Mouse (Mus musculus): ENCODE results near the gene Dnah7a. TPM values are rescaled to one million over a fixed set of nuclear protein-coding genes. Genes with fewer than 3 reads are reported as not detected.
"Not testable (repeated sequence)": the region's sequence is repeated elsewhere in the genome, so short reads cannot be mapped to it uniquely, and the experiment has no call there.

The Dnah7a gene
- polyA plus RNA-seq, 1 experiment: 0.49 TPM

DNA sequence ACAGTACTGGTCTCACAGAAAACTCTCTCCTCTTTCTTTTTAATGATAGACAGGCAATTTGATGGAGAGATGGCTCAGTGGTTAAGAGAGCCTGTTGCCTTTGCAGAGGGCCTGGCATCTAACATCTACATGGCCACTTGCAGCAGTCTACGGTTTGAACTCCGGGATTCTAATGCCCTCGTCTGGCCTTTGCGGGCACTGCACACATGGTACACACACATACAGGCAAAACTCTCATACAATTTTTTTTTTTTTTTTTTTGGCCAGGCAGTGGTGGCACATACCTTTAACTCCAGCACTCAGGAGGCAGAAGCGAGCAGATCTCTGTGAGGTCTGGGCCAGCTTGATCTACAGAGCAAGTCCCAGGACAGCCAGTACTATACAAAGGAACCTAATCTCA lies 2.4 kb downstream of the Dnah7a start:
- H3K27ac ChIP-seq (ENCODE audit: insufficient read depth, low read length): no peak overlapping the region
- H3K4me3 ChIP-seq (ENCODE audit: insufficient read depth, low read length): no peak overlapping the region
- H3K4me1 ChIP-seq (ENCODE audit: control insufficient read depth, insufficient read depth, low read length): no peaks in the 10 kb centered on the region
- TF ChIP-seq POLR2A (IDR thresholded peaks at IDR 0.05; ENCODE audit: low read depth, low read length): no peak
- no peak for TF ChIP-seq CTCF (IDR thresholded peaks at IDR 0.05; ENCODE audit: borderline replicate concordance, insufficient read depth, low read length)

DNA sequence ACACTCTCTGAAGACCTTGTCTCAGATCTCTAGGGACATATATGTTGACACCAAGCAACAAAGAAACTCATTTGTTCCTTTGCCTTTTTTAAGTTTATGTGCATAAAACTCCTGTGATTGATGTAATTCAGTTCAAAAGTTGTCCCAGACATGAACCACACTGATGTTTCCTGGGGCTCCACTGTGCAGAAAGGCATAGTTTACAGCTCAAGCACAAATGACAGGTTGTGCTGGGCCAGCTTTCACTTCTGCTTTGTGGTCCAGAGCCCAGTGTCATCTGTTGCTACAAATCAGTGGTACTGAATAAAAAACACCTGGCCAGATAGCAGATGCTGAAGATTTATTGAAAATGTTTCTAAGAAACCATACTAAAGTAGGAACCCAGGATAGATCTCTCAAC lies 42.3 kb downstream of the Dnah7a start:
- H3K4me1 ChIP-seq (ENCODE audit: control insufficient read depth, insufficient read depth, low read length); H3K27ac ChIP-seq (ENCODE audit: insufficient read depth, low read length); H3K4me3 ChIP-seq (ENCODE audit: insufficient read depth, low read length): not testable (repeated sequence)

DNA sequence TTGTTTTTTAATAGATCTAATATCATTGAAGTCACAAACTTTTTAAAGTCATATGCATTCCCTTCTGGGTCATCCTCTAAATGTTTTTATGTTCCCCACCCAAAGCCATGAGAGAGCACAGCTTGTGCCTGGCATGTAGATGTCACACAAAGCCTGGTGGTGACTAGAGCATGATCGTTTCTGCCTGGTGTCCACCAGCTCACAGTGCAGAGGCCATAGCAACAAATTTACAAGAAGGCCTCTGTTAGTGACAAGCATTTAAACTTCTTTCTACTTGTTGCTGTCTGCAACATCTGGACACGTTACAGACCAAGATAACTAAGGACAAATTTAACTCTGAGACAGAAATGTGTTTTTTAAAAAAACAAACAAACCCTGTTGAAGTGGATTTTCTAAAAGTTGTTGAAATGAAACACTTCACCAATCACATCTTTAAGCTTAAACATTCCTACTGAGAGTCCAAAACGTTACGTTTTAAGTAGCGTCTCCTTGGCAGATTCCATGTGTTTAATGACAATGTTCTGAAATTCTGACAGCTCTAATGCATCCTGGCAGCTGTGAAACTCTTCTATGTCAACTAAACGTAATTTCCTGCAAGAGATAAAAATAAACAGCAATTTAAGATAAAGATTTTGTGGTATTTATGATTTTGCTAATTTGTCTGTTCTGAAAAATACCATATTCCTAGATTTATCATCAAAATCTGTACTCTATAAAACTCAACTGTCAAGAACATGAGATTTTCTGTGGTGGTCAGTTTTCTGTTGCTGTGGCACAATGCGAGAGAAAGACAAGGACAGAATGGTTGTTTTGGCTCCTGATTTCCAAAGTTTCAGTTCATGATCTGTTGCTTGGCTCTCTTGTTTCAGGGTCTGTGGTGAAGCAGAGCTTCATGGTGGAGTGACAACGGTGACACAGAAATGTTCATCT lies 66.5 kb downstream of the Dnah7a start:
- TF ChIP-seq CTCF (IDR thresholded peaks at IDR 0.05; ENCODE audit: borderline replicate concordance, insufficient read depth, low read length) (no peak), POLR2A (IDR thresholded peaks at IDR 0.05; ENCODE audit: low read depth, low read length) (no peak)
- Histone ChIP-seq H3K4me1 (ENCODE audit: control insufficient read depth, insufficient read depth, low read length) (no peaks in the 10 kb centered on the region), H3K27ac (ENCODE audit: insufficient read depth, low read length) (no peak overlapping the region), H3K4me3 (ENCODE audit: insufficient read depth, low read length) (no peak overlapping the region)

DNA sequence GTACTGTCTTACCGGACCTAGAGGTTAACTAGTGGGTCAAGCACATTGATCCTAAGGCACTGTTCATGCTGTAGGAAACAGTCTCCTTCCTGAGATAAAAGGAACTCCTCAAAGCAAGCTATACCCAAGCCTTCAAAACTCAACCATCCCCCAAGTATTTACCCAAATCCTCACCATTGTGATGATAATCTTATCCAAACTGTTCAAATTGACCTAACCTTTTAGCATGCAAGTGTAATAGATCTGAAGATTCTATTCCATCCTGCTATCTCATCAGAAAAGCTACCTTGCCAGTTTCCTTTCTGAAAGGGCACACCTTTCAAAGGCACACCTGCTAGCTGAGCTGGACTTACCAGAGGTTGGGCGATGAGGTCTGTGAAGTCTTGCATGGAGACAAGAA lies 70.9 kb downstream of the Dnah7a start:
- H3K27ac ChIP-seq (ENCODE audit: insufficient read depth, low read length); H3K4me1 ChIP-seq (ENCODE audit: control insufficient read depth, insufficient read depth, low read length); H3K4me3 ChIP-seq (ENCODE audit: insufficient read depth, low read length): not testable (repeated sequence)

DNA sequence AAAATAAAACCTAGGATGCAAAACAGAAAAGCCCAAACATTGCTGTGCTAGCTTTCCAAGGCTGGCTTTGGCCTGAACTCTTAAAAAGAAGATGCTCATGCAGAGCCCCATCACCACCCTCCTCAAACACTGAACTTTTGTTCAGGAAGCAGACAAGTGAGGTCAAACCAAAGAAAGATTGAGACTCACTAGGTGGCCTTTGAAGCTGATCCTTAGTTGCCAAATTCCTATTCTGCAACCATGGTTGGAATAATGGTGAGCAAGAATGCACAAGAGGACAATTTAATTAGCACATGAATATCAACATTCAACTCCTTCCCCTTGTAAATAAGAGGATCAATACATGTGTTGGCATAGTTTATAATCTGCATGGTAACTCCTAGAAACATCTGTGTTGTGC lies 74.5 kb downstream of the Dnah7a start:
- H3K4me3 ChIP-seq (ENCODE audit: insufficient read depth, low read length); H3K27ac ChIP-seq (ENCODE audit: insufficient read depth, low read length); H3K4me1 ChIP-seq (ENCODE audit: control insufficient read depth, insufficient read depth, low read length): not testable (repeated sequence)

DNA sequence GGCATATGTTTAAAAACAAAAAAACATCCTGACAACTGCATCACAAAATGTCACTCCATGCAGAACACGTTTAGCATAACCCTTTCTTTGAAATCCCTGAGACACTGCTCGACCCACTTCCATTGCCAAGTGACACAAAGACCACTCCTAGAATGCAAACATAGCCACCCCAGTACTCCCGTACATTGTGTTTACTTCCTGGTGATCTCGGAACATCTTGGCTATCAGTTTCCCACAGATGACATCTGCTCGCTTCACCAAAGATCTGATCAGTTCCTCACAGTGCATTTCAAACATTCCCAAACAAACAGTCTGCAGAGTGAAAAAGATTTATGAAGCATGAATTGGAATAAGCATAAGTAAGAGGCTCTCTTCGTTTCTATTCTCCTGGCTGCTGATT lies 76.6 kb downstream of the Dnah7a start:
- no peak overlapping the region for H3K4me3 ChIP-seq (ENCODE audit: insufficient read depth, low read length)
- TF ChIP-seq CTCF (IDR thresholded peaks at IDR 0.05; ENCODE audit: borderline replicate concordance, insufficient read depth, low read length) (no peak), POLR2A (IDR thresholded peaks at IDR 0.05; ENCODE audit: low read depth, low read length) (no peak)
- no peaks in the 10 kb centered on the region for H3K4me1 ChIP-seq (ENCODE audit: control insufficient read depth, insufficient read depth, low read length)
- no peak overlapping the region for H3K27ac ChIP-seq (ENCODE audit: insufficient read depth, low read length)

DNA sequence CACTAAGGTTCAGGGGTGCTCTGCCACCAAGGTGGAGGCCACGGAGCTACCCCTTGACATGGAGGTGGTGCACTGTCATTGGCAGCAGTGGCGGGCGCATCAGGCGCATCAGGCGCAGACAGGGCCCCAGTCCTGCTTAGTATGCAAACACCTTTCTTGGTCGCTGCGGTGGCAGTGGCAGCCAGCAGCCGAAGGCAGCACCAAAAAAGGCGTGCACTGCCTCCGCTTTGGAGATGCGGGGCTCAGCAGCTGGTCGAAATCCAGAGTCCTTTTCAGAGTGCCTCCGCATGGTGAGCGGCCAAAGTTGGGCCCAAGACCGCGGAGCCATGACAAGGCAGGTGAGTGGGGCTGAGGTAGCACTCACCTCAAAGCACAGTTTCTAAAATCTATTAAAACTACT lies 93.1 kb downstream of the Dnah7a start:
- TF ChIP-seq POLR2A (IDR thresholded peaks at IDR 0.05; ENCODE audit: low read depth, low read length) (no peak), CTCF (IDR thresholded peaks at IDR 0.05; ENCODE audit: borderline replicate concordance, insufficient read depth, low read length) (no peak)
- H3K4me1 ChIP-seq (ENCODE audit: control insufficient read depth, insufficient read depth, low read length): no peaks in the 10 kb centered on the region
- no peak overlapping the region for H3K27ac ChIP-seq (ENCODE audit: insufficient read depth, low read length)
- H3K4me3 ChIP-seq (ENCODE audit: insufficient read depth, low read length): no peak overlapping the region

DNA sequence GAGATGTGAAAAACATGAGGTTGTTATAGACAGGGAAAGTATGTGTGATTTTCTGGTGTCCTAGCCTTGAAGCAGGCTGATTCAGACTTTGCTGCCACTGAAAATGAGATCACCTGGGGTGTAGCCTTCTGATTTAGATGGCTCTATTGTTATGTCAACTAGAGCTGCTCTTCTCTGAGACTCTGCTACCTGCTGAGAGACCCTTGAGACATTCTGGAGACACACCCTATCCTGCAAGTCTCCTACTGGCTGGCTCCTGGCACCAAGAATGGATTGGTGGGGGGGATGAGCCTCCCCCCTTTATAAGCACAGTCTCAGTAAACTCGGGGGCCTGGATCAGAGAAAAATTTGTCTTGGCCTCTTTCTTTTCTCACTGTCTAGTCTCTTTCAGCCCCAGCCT lies 125.3 kb downstream of the Dnah7a start:
- not testable (repeated sequence) for H3K4me1 ChIP-seq (ENCODE audit: control insufficient read depth, insufficient read depth, low read length); H3K4me3 ChIP-seq (ENCODE audit: insufficient read depth, low read length); H3K27ac ChIP-seq (ENCODE audit: insufficient read depth, low read length)

DNA sequence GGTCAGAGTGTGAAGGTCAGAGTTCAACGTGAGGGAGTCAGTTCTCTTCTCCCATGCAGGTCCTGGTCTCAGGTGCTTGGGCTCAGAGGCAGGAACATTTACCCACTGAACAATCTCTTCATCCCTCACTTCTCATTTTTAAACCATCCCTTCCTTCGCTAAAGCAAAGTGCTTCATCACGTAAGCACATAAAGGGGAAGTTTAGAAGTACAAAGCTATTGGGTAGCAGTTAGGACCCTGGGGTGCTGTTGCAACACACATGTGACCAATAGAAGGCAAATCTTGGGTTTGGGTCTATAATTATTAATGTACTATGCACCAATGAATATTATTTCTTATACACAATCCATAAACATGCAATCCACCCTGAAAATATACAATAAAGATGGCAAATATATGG lies 148.7 kb downstream of the Dnah7a start:
- H3K4me1 ChIP-seq (ENCODE audit: control insufficient read depth, insufficient read depth, low read length): not testable (repeated sequence)

DNA sequence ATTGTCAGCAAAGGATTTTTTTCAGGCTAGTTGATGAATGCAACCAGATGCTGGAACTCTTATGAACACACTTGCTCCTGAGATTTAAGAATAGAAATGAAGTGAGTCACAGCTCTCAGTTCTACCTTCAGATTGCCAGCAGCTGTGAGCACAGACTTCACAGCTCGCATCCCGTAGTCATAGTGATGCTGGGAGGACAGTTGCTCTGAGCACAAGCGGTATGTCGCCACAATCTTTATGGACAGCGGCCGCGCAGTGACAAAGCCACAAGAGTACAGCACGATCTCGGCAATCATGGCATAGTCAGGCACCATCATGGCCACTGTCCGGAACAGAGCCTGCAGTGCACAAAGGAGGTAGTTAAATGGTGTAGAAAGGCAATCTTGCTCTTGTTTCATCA lies 159.6 kb downstream of the Dnah7a start:
- not testable (repeated sequence) for H3K4me1 ChIP-seq (ENCODE audit: control insufficient read depth, insufficient read depth, low read length); H3K4me3 ChIP-seq (ENCODE audit: insufficient read depth, low read length); H3K27ac ChIP-seq (ENCODE audit: insufficient read depth, low read length)

More for the DNA sequence above, 148.7 kb downstream of the Dnah7a start:
- H3K27ac ChIP-seq (ENCODE audit: insufficient read depth, low read length); H3K4me3 ChIP-seq (ENCODE audit: insufficient read depth, low read length): not testable (repeated sequence)

DNA sequence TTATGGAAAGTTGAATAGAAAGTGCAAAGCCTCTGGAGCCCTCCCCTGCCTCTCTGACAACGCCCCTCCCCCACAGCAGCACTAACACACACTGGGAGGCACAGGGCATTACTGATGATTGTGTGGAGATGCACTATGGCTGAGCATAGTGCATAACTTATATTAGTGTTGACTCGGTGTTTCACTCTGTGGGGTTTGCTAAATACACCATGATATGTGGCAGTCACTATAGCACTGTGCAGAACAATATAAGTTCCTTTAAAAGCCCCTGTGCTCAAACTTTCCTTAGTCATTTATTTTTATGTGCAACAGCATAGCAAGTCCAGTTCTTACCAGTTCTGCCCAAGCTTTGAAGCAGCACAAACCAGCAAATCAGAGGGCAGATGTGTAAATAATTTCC lies 168.2 kb downstream of the Dnah7a start:
- not testable (repeated sequence) for H3K4me3 ChIP-seq (ENCODE audit: insufficient read depth, low read length); H3K27ac ChIP-seq (ENCODE audit: insufficient read depth, low read length); H3K4me1 ChIP-seq (ENCODE audit: control insufficient read depth, insufficient read depth, low read length)

DNA sequence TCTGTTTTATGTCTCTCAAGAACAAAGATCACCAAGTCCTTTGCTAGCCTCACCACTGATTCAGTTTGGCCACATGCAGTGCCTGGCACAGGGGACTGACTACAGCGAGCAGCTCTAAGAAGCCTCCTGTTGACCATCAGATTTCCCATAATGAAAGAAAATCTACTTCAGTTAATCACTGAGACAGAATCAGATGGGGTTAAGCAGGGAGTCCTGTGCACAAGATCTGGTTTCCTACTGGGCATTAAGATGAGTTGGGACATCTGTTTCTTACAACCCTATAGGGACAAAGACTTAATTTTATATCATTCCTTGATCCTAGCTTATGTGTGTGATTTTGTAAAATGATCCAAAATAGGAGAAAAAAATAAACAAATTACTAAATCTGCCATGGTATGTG lies 171.8 kb downstream of the Dnah7a start:
- H3K27ac ChIP-seq (ENCODE audit: insufficient read depth, low read length); H3K4me3 ChIP-seq (ENCODE audit: insufficient read depth, low read length); H3K4me1 ChIP-seq (ENCODE audit: control insufficient read depth, insufficient read depth, low read length): not testable (repeated sequence)

DNA sequence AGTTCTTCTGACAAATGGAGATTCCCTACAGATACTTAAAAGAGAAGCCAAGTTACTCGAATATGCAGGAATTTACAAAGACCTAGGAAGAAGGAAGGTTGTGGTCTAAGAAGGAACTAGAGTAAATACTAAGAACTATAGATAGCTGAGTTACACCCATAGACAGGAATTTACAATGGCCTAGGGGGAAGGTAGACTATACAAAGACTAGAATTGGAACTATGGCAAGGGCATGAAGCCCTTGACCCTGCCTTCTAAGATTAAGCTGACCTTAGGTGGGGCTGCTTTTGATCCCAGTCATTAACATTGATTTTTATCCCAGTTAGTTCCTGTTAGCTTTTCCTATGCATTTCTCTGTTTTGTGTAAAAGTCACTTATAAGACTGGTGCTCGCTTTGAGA lies 180.6 kb downstream of the Dnah7a start:
- H3K4me3 ChIP-seq (ENCODE audit: insufficient read depth, low read length); H3K27ac ChIP-seq (ENCODE audit: insufficient read depth, low read length); H3K4me1 ChIP-seq (ENCODE audit: control insufficient read depth, insufficient read depth, low read length): not testable (repeated sequence)
